Mouse (Mus musculus) hindbrain, embryonic 13.5 days (tissue): ENCODE measurements at regions not wholly inside any gene's neighbourhood (a gene's known extent, or its start where the extent isn't known, plus 50 kb on each side); places are given as distances from the start of the nearest gene placed in this dataset.
"Not testable (repeated sequence)": the region's sequence is repeated elsewhere in the genome, so short reads cannot be mapped to it uniquely, and the experiment has no call there.

Experiments
- ATAC-seq: fragments of 200-750 bp; cut with Nextera tagmentation; 2 replicates; pipeline ENCODE4 v1.8.0; 2017; ENCODE audit warnings: moderate TSS enrichment; ENCODE audit not compliant: low FRiP score
- H3K27ac ChIP-seq: fragments of 300-500 bp; sonication (generic); 2 replicates; pipeline ENCODE4 v1.5.1; 2015; ENCODE audit warnings: inconsistent platforms, mild to moderate bottlenecking, moderate library complexity
- H3K27me3 ChIP-seq: fragments of 300-500 bp; sonication (generic); 2 replicates; pipeline ENCODE4 v1.6.1; 2015; ENCODE audit warnings: mild to moderate bottlenecking, inconsistent platforms
- H3K36me3 ChIP-seq: fragments of 300-500 bp; sonication (generic); 2 replicates; pipeline ENCODE4 v1.6.1; 2015; ENCODE audit warnings: mild to moderate bottlenecking, inconsistent platforms
- H3K4me1 ChIP-seq: fragments of 300-500 bp; sonication (generic); replicated peaks from 2 replicates; pipeline ENCODE4 v1.6.1; 2015; ENCODE audit warnings: inconsistent platforms
- H3K4me2 ChIP-seq: fragments of 300-500 bp; sonication (generic); 2 replicates; pipeline ENCODE4 v1.6.1; 2015; ENCODE audit warnings: inconsistent platforms, mild to moderate bottlenecking, moderate library complexity
- H3K4me3 ChIP-seq: fragments of 300-500 bp; sonication (generic); 2 replicates; pipeline ENCODE4 v1.5.1; 2015; ENCODE audit warnings: mild to moderate bottlenecking, inconsistent platforms
- H3K9ac ChIP-seq: fragments of 300-500 bp; sonication (generic); 2 replicates; pipeline ENCODE4 v1.6.1; 2015; ENCODE audit warnings: mild to moderate bottlenecking, inconsistent platforms
- H3K9me3 ChIP-seq: fragments of 300-500 bp; sonication (generic); 2 replicates; pipeline ENCODE4 v1.6.1; 2016; ENCODE audit warnings: inconsistent platforms
- WGBS: fragments of 180-500 bp; shearing (Covaris S2); methylation state at CpG from one replicate; pipeline ENCODE4 v1.1.7; 2015; 5-methylcytosine and 5-hydroxymethylcytosine counted together

GRCm38 (mm10) chr7:111838162-111838561, 58.4 kb upstream of the Galnt18 start:
- ATAC-seq, result no peak
- Histone ChIP-seq H3K4me3 (no peak overlapping the region), H3K27me3 (no peaks in the 10 kb centered on the region), H3K36me3 (no peaks in the 10 kb centered on the region), H3K4me2 (no peak overlapping the region), H3K27ac (no peak overlapping the region), H3K9ac (no peak overlapping the region), H3K4me1 (no peaks in the 10 kb centered on the region), H3K9me3 (no peaks in the 10 kb centered on the region)
- WGBS, result 74% methylated on average over 3 of the region's 3 CpGs

GRCm38 (mm10) chr7:111834356-111834755, 54.6 kb upstream of the Galnt18 start:
- H3K9ac ChIP-seq, H3K4me1 ChIP-seq, H3K36me3 ChIP-seq, H3K27ac ChIP-seq, H3K4me2 ChIP-seq, H3K27me3 ChIP-seq, H3K9me3 ChIP-seq, ATAC-seq, H3K4me3 ChIP-seq: not testable (repeated sequence)

- Histone ChIP-seq H3K27ac (no peak overlapping the region), H3K9ac (no peak overlapping the region), H3K4me2 (no peak overlapping the region), H3K4me3 (no peak overlapping the region), H3K4me1 (no peaks in the 10 kb centered on the region), H3K36me3 (no peaks in the 10 kb centered on the region), H3K9me3 (no peaks in the 10 kb centered on the region), H3K27me3 (no peaks in the 10 kb centered on the region)
- 82% methylated on average over 1 of the region's 1 CpGs for WGBS
- ATAC-seq, result no peak
Observed at GRCm38 (mm10) chr7:111829931-111830330, 50.2 kb upstream of the Galnt18 start.
